ENCODE assay signal across 35 mouse cellular contexts in the genomic region with DNA sequence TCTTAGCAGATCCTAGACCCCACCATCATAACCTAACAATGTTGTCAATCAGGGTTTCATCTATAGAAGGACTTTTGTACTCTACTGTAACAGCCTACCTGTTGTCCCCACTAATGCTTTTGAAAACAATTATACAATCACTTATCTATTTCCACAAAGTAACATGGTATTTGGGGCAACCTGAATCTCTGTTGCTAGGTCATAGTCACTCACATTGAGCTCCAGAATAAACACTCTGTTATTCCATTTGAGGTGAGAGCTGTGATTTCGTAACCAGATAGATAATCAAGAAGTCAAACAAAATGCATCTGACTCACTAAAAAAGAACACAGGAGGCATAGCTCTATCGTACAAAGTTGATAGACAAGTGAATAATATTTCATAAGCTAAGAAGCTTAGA.
"Had no signal": no experiment of that assay in that cellular context is flagged by ENCODE, and none has a peak within 500 bp of the region (broad histone marks: within the 10 kb centered on the region; RNA-seq: fewer than 3 reads in every experiment).

No protein-coding gene starts in this region.

- H3K27me3 ChIP-seq: heart, embryonic 12.5 days; heart, embryonic 13.5 days; heart, embryonic 15.5 days; hindbrain, embryonic 12.5 days; hindbrain, embryonic 13.5 days; hindbrain, embryonic 15.5 days; intestine, embryonic 15.5 days; kidney, embryonic 15.5 days had no signal

- H3K4me3 ChIP-seq: heart, embryonic 10.5 days; heart, embryonic 12.5 days; heart, embryonic 13.5 days; heart, embryonic 15.5 days; hindbrain, embryonic 10.5 days; hindbrain, embryonic 12.5 days; hindbrain, embryonic 13.5 days; hindbrain, embryonic 15.5 days; intestine, embryonic 15.5 days; kidney, embryonic 15.5 days; layer of hippocampus, adult 2 months had no signal

- ATAC-seq: hindbrain, embryonic 16.5 days; hindbrain, postnatal 0 days; inflammation-experienced regulatory T-cells, adult 6 months; intestine, embryonic 15.5 days; intestine, embryonic 16.5 days; intestine, postnatal 0 days had no signal

- H3K27ac ChIP-seq: heart, embryonic 10.5 days; heart, embryonic 13.5 days; heart, embryonic 15.5 days; hindbrain, embryonic 10.5 days; hindbrain, embryonic 12.5 days; hindbrain, embryonic 13.5 days; hindbrain, embryonic 14.5 days; hindbrain, embryonic 15.5 days; hindbrain, postnatal 0 days; intestine, embryonic 15.5 days; kidney, embryonic 15.5 days; kidney, postnatal 0 days; layer of hippocampus, adult 2 months had no signal

- H3K4me1 ChIP-seq: heart, embryonic 10.5 days; heart, embryonic 12.5 days; heart, embryonic 13.5 days; heart, embryonic 15.5 days; intestine, embryonic 15.5 days; kidney, embryonic 15.5 days had no signal

- DNase-seq: heart, postnatal 10 days; heart, postnatal 14 days; heart, postnatal 36 days; heart, postnatal 4 days; kidney, adult 11 months; kidney, adult 18-20 months; kidney, adult 2 months; kidney, adult 8-10 months; kidney, adult 9 months; kidney, postnatal 10 days; kidney, postnatal 14 days; kidney, postnatal 25 days; kidney, postnatal 36 days; kidney, postnatal 4 days; layer of hippocampus, adult 9-11 months; layer of hippocampus, postnatal 36 days had no signal

- H3K9ac ChIP-seq: heart, embryonic 12.5 days; heart, embryonic 13.5 days; heart, embryonic 15.5 days; hindbrain, embryonic 12.5 days; hindbrain, embryonic 13.5 days; hindbrain, embryonic 14.5 days; hindbrain, embryonic 15.5 days; intestine, embryonic 15.5 days; kidney, embryonic 15.5 days had no signal

- H3K36me3 ChIP-seq: heart, embryonic 10.5 days; heart, embryonic 12.5 days; heart, embryonic 13.5 days; heart, embryonic 15.5 days; hindbrain, embryonic 10.5 days; hindbrain, embryonic 12.5 days; hindbrain, embryonic 13.5 days; hindbrain, embryonic 15.5 days; intestine, embryonic 15.5 days; kidney, embryonic 15.5 days had no signal

- H3K4me2 ChIP-seq: heart, embryonic 11.5 days; heart, embryonic 12.5 days; heart, embryonic 13.5 days; heart, embryonic 15.5 days; hindbrain, embryonic 12.5 days; hindbrain, embryonic 13.5 days; hindbrain, embryonic 14.5 days; hindbrain, embryonic 15.5 days; intestine, embryonic 15.5 days; kidney, embryonic 15.5 days had no signal

- H3K9me3 ChIP-seq: heart, embryonic 10.5 days; heart, embryonic 12.5 days; heart, embryonic 13.5 days; heart, embryonic 15.5 days; hindbrain, embryonic 10.5 days; hindbrain, embryonic 12.5 days; hindbrain, embryonic 13.5 days; hindbrain, embryonic 15.5 days; intestine, embryonic 15.5 days; kidney, embryonic 15.5 days had no signal
